Mouse (Mus musculus): ENCODE results near the gene Gm3045. TPM values are rescaled to one million over a fixed set of nuclear protein-coding genes. Genes with fewer than 3 reads are reported as not detected.

Gm3045 gene
- total and polyA plus RNA-seq, 2 experiments from 2014 or later, result not detected

DNA sequence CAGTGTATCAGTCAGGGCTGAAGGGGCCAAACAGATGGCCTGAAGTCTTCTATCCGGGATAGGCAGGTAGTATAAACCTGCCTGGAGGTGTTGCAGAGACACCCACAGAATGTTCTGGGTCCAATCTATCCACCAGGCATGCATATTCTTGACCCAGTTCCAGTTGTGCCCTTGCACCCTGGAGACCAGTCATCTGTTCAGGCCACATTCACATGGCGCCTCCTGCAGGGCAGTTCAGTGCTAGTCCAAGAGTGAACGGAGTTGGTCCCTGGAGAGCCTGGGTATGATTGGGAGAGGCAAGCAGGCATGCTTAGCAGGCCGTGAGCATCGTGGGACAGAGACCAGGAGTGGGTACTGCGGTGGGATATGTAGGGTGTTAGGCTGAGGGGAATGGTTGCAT, 51.6 kb downstream of the Gm3045 start:
- no peak overlapping the region for H3K9ac ChIP-seq (replicated peaks; ENCODE audit: low read length, poor library complexity, severe bottlenecking)
- ATAC-seq (ENCODE audit: low FRiP score) (no peak), DNase-seq (ENCODE audit: low spot score) (no peak)
- no peaks in the 10 kb centered on the region for H3K36me3 ChIP-seq (ENCODE audit: insufficient read depth, low read length)
- H3K4me2 ChIP-seq (ENCODE audit: low read depth, low read length, poor library complexity, severe bottlenecking), result no peak overlapping the region
- no peaks in the 10 kb centered on the region for H3K27me3 ChIP-seq (ENCODE audit: insufficient read depth, low read length)
- H3K9me3 ChIP-seq (ENCODE audit: low read length), result no peaks in the 10 kb centered on the region
- no peaks in the 10 kb centered on the region for H3K4me1 ChIP-seq (ENCODE audit: insufficient read depth, low read length)
- TF ChIP-seq CTCF (IDR thresholded peaks at IDR 0.05), result peak; percentile 26
- no peak overlapping the region for H3K4me3 ChIP-seq (ENCODE audit: low read depth, low read length)
- no peak overlapping the region for H3K27ac ChIP-seq (ENCODE audit: low read depth, low read length)
- WGBS, result 84% methylated on average over 6 of the region's 6 CpGs

DNA sequence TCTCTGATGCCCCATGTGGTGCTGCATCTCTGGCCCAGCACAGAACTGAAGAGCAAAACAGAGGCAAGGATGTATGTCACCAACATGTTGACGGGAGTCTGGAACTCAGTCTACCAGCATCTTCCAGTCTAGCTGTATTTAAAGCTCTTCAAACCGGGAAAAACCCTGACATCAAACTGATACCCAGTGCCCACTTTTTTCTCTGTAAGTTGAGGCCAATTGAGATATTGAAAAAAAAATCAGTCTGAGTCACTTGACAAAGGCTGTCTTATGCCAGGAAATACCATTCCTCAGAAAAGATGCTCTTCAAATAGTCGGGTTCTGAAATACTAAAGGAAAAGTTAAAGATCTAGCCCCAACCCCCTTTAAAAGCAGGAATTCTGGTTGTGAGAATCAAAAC, 55.8 kb downstream of the Gm3045 start, which contains the start of gene Il9:
TSS of gene Il9 (minus strand) at position 101 of the 400 bp plus-strand sequence.
- no peak for ATAC-seq (ENCODE audit: low FRiP score)
- Histone ChIP-seq H3K9ac (replicated peaks; ENCODE audit: low read length, poor library complexity, severe bottlenecking) (no peak within 1 kb of the TSS), H3K27me3 (ENCODE audit: insufficient read depth, low read length) (no peaks in the 10 kb centered on the region), H3K4me3 (ENCODE audit: low read depth, low read length) (no peak within 1 kb of the TSS), H3K27ac (ENCODE audit: low read depth, low read length) (no peak within 1 kb of the TSS), H3K36me3 (ENCODE audit: insufficient read depth, low read length) (no peaks in the 10 kb centered on the region), H3K4me2 (ENCODE audit: low read depth, low read length, poor library complexity, severe bottlenecking) (no peak within 1 kb of the TSS), H3K4me1 (ENCODE audit: insufficient read depth, low read length) (no peaks in the 10 kb centered on the region), H3K9me3 (ENCODE audit: low read length) (no peaks in the 10 kb centered on the region)
- DNase-seq (ENCODE audit: low spot score), result no peak
- TF ChIP-seq CTCF (IDR thresholded peaks at IDR 0.05), result no peak
- 81% methylated on average over 3 of the region's 3 CpGs for WGBS

Other genes starting within 250 kb of the Gm3045 start
- 0.49 and 0.52 TPM in 2 replicates for gene Tifab, start 247.7 kb upstream of the Gm3045 start, total RNA-seq (2014; rRNA removed)
- gene Tifab, start 247.7 kb upstream of the Gm3045 start, polyA plus RNA-seq (2015; fragmentation: Nextera tagmentation; extraction: Ambion mirVana), result 0.64 and 0.76 TPM in 2 replicates
- gene Neurog1, start 174.4 kb upstream of the Gm3045 start, total RNA-seq (2014; rRNA removed), result not detected in 2 replicates
- not detected in 2 replicates for gene Neurog1, start 174.4 kb upstream of the Gm3045 start, polyA plus RNA-seq (2015; fragmentation: Nextera tagmentation; extraction: Ambion mirVana)
- gene Cxcl14, start 130.0 kb upstream of the Gm3045 start, total RNA-seq (2014; rRNA removed), result 31.5 and 34.1 TPM in 2 replicates
- gene Cxcl14, start 130.0 kb upstream of the Gm3045 start, polyA plus RNA-seq (2015; fragmentation: Nextera tagmentation; extraction: Ambion mirVana), result 32.7 and 37.0 TPM in 2 replicates
- gene Slc25a48, start 11.8 kb downstream of the Gm3045 start, total RNA-seq (2014; rRNA removed), result 0.05 and 0.28 TPM in 2 replicates
- gene Slc25a48, start 11.8 kb downstream of the Gm3045 start, polyA plus RNA-seq (2015; fragmentation: Nextera tagmentation; extraction: Ambion mirVana), result 0.04 TPM in 1 of 2 replicates, not detected in the other
- gene Il9, start 55.7 kb downstream of the Gm3045 start, total RNA-seq (2014; rRNA removed), result not detected in 2 replicates
- not detected in 2 replicates for gene Il9, start 55.7 kb downstream of the Gm3045 start, polyA plus RNA-seq (2015; fragmentation: Nextera tagmentation; extraction: Ambion mirVana)
- gene Fbxl21, start 95.9 kb downstream of the Gm3045 start, total RNA-seq (2014; rRNA removed), result 5.5 and 7.2 TPM in 2 replicates
- 3.4 and 4.3 TPM in 2 replicates for gene Fbxl21, start 95.9 kb downstream of the Gm3045 start, polyA plus RNA-seq (2015; fragmentation: Nextera tagmentation; extraction: Ambion mirVana)
- not detected in 2 replicates for gene Lect2, start 121.9 kb downstream of the Gm3045 start, total RNA-seq (2014; rRNA removed)
- gene Lect2, start 121.9 kb downstream of the Gm3045 start, polyA plus RNA-seq (2015; fragmentation: Nextera tagmentation; extraction: Ambion mirVana), result not detected in 2 replicates
- gene Tgfbi, start 182.9 kb downstream of the Gm3045 start, total RNA-seq (2014; rRNA removed), result 6.3 and 7.5 TPM in 2 replicates
- gene Tgfbi, start 182.9 kb downstream of the Gm3045 start, polyA plus RNA-seq (2015; fragmentation: Nextera tagmentation; extraction: Ambion mirVana), result 3.0 and 3.4 TPM in 2 replicates

Measured in midbrain, postnatal 0 days (tissue).